Mouse (Mus musculus): ENCODE data around the gene Pxn.

DNA sequence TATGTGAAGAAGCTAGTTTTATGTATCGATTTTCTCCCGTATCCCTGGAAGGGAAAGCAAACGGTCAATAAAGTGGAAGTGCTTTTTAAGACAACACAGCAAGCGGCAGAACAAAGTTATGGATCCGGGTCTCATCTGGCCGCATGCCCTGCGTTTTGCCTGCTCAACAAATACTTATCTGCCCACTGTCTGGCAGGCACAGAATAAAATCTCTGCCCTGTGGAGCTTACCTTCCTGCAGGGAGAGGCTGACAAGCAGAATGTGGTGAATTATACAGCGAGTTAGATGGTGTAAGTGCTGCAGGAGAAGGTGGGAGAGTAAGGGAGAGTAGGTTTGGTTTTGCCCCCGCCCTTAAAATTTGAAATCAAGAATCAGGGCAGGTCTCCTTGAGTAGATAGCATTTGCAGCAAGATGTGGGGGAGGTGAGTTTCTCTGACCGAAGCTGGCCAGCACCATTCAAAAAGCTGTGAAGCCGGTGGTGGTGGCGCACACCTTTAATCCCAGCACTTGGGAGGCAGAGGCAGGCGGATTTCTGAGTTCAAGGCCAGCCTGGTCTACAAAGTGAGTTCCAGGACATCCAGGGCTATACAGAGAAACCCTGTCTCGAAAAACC is 51.8 kb downstream of the Pxn start:
- no peak for TF ChIP-seq POLR2A (IDR thresholded peaks at IDR 0.05; ENCODE audit: low read depth, low read length)
- TF ChIP-seq CTCF (IDR thresholded peaks at IDR 0.05; ENCODE audit: borderline replicate concordance, insufficient read depth, low read length), result no peak

Measured in embryonic fibroblast, embryonic 13.5 days (primary cell).